Mouse (Mus musculus) heart, adult 2 months (tissue): ENCODE measurements at regions not wholly inside any gene's neighbourhood (a gene's known extent, or its start where the extent isn't known, plus 50 kb on each side); places are given as distances from the start of the nearest gene placed in this dataset.

Experiments
- DNase-seq, 2 experiments: peaks; one replicate each; pipeline ENCODE4 v3.0.0; 2021
- H3K27ac ChIP-seq: fragments of 200-600 bp; 2 replicates; pipeline ENCODE4 v1.8.1; 2022
- H3K27me3 ChIP-seq: fragments of 200-500 bp; 2 replicates; pipeline ENCODE4 v1.6.1; 2012; ENCODE audit warnings: mild to moderate bottlenecking, low read length, inconsistent platforms, mixed read lengths; ENCODE audit not compliant: control insufficient read depth, insufficient read depth
- H3K36me3 ChIP-seq: fragments of 200-500 bp; 2 replicates; pipeline ENCODE4 v1.6.1; 2012; ENCODE audit warnings: low read length, inconsistent platforms; ENCODE audit not compliant: control insufficient read depth, insufficient read depth
- H3K4me1 ChIP-seq: fragments of 200-500 bp; 2 replicates; pipeline ENCODE4 v1.6.1; 2011; ENCODE audit warnings: low read length; ENCODE audit not compliant: control insufficient read depth, insufficient read depth
- H3K4me3 ChIP-seq: fragments of 200-600 bp; 2 replicates; pipeline ENCODE4 v1.8.1; 2022
- H3K79me2 ChIP-seq: fragments of 200-500 bp; replicated peaks from 2 replicates; pipeline ENCODE4 v1.6.1; 2012; ENCODE audit warnings: mild to moderate bottlenecking, inconsistent platforms, low read length, moderate library complexity, mixed read lengths; ENCODE audit not compliant: control insufficient read depth, insufficient read depth
- H3K9ac ChIP-seq: fragments of 200-500 bp; 2 replicates; pipeline ENCODE4 v1.6.1; 2012; ENCODE audit warnings: low read depth, mild to moderate bottlenecking, control low read depth, inconsistent platforms, low read length, mixed read lengths
- CTCF ChIP-seq: fragments of 200-600 bp; IDR thresholded peaks from 2 replicates; pipeline ENCODE4 v1.8.1; 2022; ENCODE audit warnings: antibody characterized with exemption, mild to moderate bottlenecking, moderate library complexity
- EP300 ChIP-seq: fragments of 200-500 bp; IDR thresholded peaks from 2 replicates; pipeline ENCODE4 v1.6.1; 2011; ENCODE audit warnings: low read depth, low read length, control low read depth; ENCODE audit not compliant: insufficient read depth
- POLR2A ChIP-seq: fragments of 200-500 bp; IDR thresholded peaks from 2 replicates; pipeline ENCODE4 v1.6.1; 2011; ENCODE audit warnings: mild to moderate bottlenecking, low read depth, low read length, control low read depth; ENCODE audit not compliant: insufficient read depth
- WGBS: fragments of 180-500 bp; shearing (Covaris S2); methylation state at CpG from one replicate; pipeline ENCODE4 v1.1.7; 2018; 5-methylcytosine and 5-hydroxymethylcytosine counted together
- intact Hi-C: fragments of 180-260 bp; cut with DNase I; formaldehyde crosslinking; loops from one replicate; pipeline ENCODE4 v1.15.1; 2025

- H3K27me3 ChIP-seq, result no peaks in the 10 kb centered on the region
- TF ChIP-seq EP300, result no peak
- no peak for TF ChIP-seq POLR2A
- TF ChIP-seq CTCF, result no peak
- no peak overlapping the region for H3K27ac ChIP-seq
- intact Hi-C loops, result no loop called here
- no peaks in the 10 kb centered on the region for H3K4me1 ChIP-seq
- no peaks in the 10 kb centered on the region for H3K36me3 ChIP-seq
- WGBS, result 93% methylated on average over 19 of the region's 19 CpGs
- H3K79me2 ChIP-seq, result no peaks in the 10 kb centered on the region
- H3K9ac ChIP-seq, result no peak overlapping the region
- DNase-seq, result no peak
- H3K4me3 ChIP-seq, result no peak overlapping the region
Observed at GRCm38 (mm10) chr13:38815002-38815707, 145.5 kb downstream of the Slc35b3 start.

DNA sequence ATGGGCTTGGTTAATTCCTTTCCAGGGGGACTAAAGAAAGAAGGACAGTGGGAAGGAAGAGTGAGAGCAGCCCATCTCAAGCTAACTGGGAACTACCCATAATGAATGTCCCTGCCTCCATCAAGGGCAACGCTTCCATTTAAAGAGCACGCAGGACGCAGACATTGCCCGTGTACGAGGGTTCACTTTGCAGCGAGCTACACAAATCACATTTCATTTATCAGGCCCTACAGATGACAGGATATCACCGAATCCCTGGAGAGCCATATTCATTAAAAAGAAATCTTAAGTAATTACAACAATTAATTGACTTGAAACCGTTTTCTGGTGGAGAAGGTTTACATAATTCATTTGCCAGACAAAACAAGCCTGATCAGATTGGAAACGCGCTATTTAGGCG lies 139.7 kb upstream of the Eef1e1 start:
- H3K9ac ChIP-seq, result no peak overlapping the region
- no peak overlapping the region for H3K27ac ChIP-seq
- no peaks in the 10 kb centered on the region for H3K27me3 ChIP-seq
- H3K4me1 ChIP-seq, result no peaks in the 10 kb centered on the region
- no peaks in the 10 kb centered on the region for H3K36me3 ChIP-seq
- no peak overlapping the region for H3K4me3 ChIP-seq
- no peak for DNase-seq
- 85% methylated on average over 11 of the region's 11 CpGs for WGBS
- H3K79me2 ChIP-seq, result no peaks in the 10 kb centered on the region
- intact Hi-C loops, result no loop called here
- TF ChIP-seq CTCF, result no peak
- no peak for TF ChIP-seq POLR2A
- TF ChIP-seq EP300, result no peak

- H3K36me3 ChIP-seq, result no peaks in the 10 kb centered on the region
- no peaks in the 10 kb centered on the region for H3K79me2 ChIP-seq
- TF ChIP-seq CTCF (no peak), EP300 (no peak), POLR2A (no peak)
- no peak overlapping the region for H3K27ac ChIP-seq
- H3K9ac ChIP-seq, result no peak overlapping the region
- intact Hi-C loops, result no loop called here
- no peak overlapping the region for H3K4me3 ChIP-seq
- no peaks in the 10 kb centered on the region for H3K27me3 ChIP-seq
- WGBS, result 36% methylated on average over 7 of the region's 7 CpGs
- no peak for DNase-seq
- H3K4me1 ChIP-seq, result no peaks in the 10 kb centered on the region
Observed at GRCm38 (mm10) chr13:38793456-38793855, 134.6 kb upstream of the Eef1e1 start.

DNA sequence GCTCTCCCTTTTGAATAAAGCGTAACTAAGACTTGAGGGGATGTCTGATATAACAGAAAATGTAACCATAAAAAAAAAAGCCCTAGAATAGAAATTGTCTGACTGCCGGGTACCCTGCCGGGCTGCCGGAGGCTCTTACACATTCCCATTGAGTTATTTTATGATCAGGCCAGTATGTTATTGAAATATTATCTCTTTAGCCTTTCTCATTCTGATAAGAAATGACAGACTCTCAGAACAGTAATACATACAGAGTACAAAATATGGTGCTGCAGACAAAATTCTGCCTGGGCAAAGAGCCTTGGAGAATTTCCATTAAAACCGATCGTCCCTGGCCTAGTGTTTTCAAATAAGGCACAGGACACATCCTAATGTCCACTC lies 121.8 kb upstream of the Eef1e1 start:
- no peak for DNase-seq
- 78% methylated on average over 6 of the region's 6 CpGs for WGBS
- H3K4me3 ChIP-seq, result no peak overlapping the region
- intact Hi-C loops, result no loop called here
- H3K4me1 ChIP-seq, result no peaks in the 10 kb centered on the region
- H3K79me2 ChIP-seq, result no peaks in the 10 kb centered on the region
- no peaks in the 10 kb centered on the region for H3K27me3 ChIP-seq
- H3K36me3 ChIP-seq, result no peaks in the 10 kb centered on the region
- no peak overlapping the region for H3K27ac ChIP-seq
- H3K9ac ChIP-seq, result no peak overlapping the region
- no peak for TF ChIP-seq POLR2A
- no peak for TF ChIP-seq CTCF
- no peak for TF ChIP-seq EP300

GRCm38 (mm10) chr13:38779984-38780629 lies 121.2 kb upstream of the Eef1e1 start:
- Histone ChIP-seq H3K36me3 (no peaks in the 10 kb centered on the region), H3K79me2 (no peaks in the 10 kb centered on the region), H3K4me3 (no peak overlapping the region), H3K4me1 (no peaks in the 10 kb centered on the region), H3K9ac (no peak overlapping the region), H3K27ac (no peak overlapping the region), H3K27me3 (no peaks in the 10 kb centered on the region)
- DNase-seq, result no peak
- TF ChIP-seq EP300 (no peak), CTCF (no peak), POLR2A (no peak)
- intact Hi-C loops, result no loop called here
- 74% methylated on average over 14 of the region's 14 CpGs for WGBS

GRCm38 (mm10) chr13:38776546-38776945 lies 117.7 kb upstream of the Eef1e1 start:
- no peaks in the 10 kb centered on the region for H3K36me3 ChIP-seq
- no peak overlapping the region for H3K27ac ChIP-seq
- TF ChIP-seq POLR2A, result no peak
- intact Hi-C loops, result no loop called here
- no peaks in the 10 kb centered on the region for H3K79me2 ChIP-seq
- no peak for DNase-seq
- H3K27me3 ChIP-seq, result no peaks in the 10 kb centered on the region
- no peaks in the 10 kb centered on the region for H3K4me1 ChIP-seq
- H3K4me3 ChIP-seq, result no peak overlapping the region
- H3K9ac ChIP-seq, result no peak overlapping the region
- WGBS, result 80% methylated on average over 3 of the region's 3 CpGs

DNA sequence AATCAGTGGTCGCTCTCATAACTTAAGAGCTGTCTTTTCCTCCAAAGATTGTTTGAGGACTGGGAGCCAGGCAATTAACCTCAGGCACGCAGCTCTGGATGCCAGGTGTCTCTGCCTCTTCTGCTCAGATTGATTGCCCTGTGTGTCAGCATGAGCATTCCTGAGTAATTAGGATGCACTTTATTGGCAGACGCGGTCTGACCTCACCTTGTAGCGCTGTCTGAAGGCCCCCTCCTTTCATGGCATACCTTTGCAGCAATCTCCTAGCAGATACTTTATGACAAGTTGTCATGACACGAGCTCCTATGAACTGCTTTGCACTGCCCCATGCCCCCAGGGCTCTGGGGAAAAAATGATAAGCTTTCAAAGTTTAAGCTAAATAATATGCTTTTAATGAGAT lies 114.1 kb upstream of the Eef1e1 start:
- Histone ChIP-seq H3K4me3 (no peak overlapping the region), H3K27me3 (no peaks in the 10 kb centered on the region), H3K36me3 (no peaks in the 10 kb centered on the region), H3K9ac (no peak overlapping the region), H3K27ac (no peak overlapping the region), H3K4me1 (no peaks in the 10 kb centered on the region), H3K79me2 (no peaks in the 10 kb centered on the region)
- no peak for DNase-seq
- intact Hi-C loops, result no loop called here
- 75% methylated on average over 6 of the region's 6 CpGs for WGBS
- TF ChIP-seq CTCF, result no peak
- TF ChIP-seq EP300, result no peak
- TF ChIP-seq POLR2A, result no peak
